Mouse (Mus musculus) testis, adult 2 months (tissue): ENCODE results near the gene Mef2a.

Experiments
- CTCF ChIP-seq: fragments of 200-500 bp; IDR thresholded peaks from 2 replicates; pipeline ENCODE4 v1.5.1; 2012; ENCODE audit warnings: low read depth, mild to moderate bottlenecking, inconsistent platforms, low read length, moderate library complexity; ENCODE audit not compliant: control insufficient read depth, insufficient read depth, insufficient replicate concordance
- POLR2A ChIP-seq: fragments of 200-500 bp; IDR thresholded peaks from 2 replicates; pipeline ENCODE4 v1.6.1; 2012; ENCODE audit warnings: low read depth, mild to moderate bottlenecking, inconsistent platforms, low read length, moderate library complexity; ENCODE audit not compliant: control insufficient read depth

DNA sequence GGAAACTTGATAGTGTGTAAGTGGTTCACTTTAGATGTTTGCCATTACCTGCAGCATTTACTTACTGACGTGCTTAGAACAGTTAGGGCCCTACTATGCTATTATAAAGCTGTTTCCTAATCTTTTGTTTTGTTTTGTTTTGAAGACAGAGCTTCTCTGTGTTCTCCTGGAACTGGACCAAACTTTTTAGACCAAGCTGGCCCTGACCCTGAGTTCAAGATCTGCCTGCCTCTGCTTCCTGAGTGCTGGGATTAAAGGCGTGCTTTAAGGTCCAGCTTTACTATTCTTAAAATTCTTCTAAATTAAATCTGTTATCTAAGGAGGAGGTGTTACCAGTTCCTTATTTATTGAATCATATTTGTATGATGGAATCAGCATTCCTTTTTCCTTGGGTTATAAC, 126.6 kb downstream of the Mef2a start:
- TF ChIP-seq CTCF (no peak), POLR2A (no peak)
